Comparison of ENCODE assay signal across 20 mouse cellular contexts in genomic region chr4:128269261-128269875, GRCm38 (mm10). TPM values are rescaled to one million over a fixed set of nuclear protein-coding genes. Genes with fewer than 3 reads are reported as not detected.
DNase-seq lines count a peak whose midpoint lies in the region; ATAC-seq and TF ChIP-seq lines count a peak whose summit lies in the region.
"Had no signal": no experiment of that assay in that cellular context is flagged by ENCODE, and none has a peak within 500 bp of the region (broad histone marks: within the 10 kb centered on the region; RNA-seq: fewer than 3 reads in every experiment).

No protein-coding gene starts in this region.

- H3K27ac ChIP-seq in heart, embryonic 10.5 days, result no peak overlapping the region
- H3K27ac ChIP-seq in neural tube, embryonic 15.5 days (replicated peaks), result no peak overlapping the region
- no peak overlapping the region for H3K27ac ChIP-seq in stomach, postnatal 0 days (replicated peaks)
- H3K27ac ChIP-seq: limb, embryonic 15.5 days had no signal

- 82% methylated on average over 9 of the region's 9 CpGs for WGBS in heart, embryonic 10.5 days
- WGBS in neural tube, embryonic 15.5 days, result 69% methylated on average over 9 of the region's 9 CpGs
- WGBS in stomach, postnatal 0 days, result 75% methylated on average over 9 of the region's 9 CpGs

- no peak overlapping the region for H3K4me3 ChIP-seq in heart, embryonic 10.5 days
- no peak overlapping the region for H3K4me3 ChIP-seq in neural tube, embryonic 15.5 days (replicated peaks)
- no peak overlapping the region for H3K4me3 ChIP-seq in stomach, postnatal 0 days (ENCODE audit: low read depth, low read length)
- H3K4me3 ChIP-seq: erythroblast, embryonic 14.5 days; limb, embryonic 15.5 days; myocyte had no signal

- H3K36me3 ChIP-seq in heart, embryonic 10.5 days, result no peaks in the 10 kb centered on the region
- no peaks in the 10 kb centered on the region for H3K36me3 ChIP-seq in neural tube, embryonic 15.5 days
- H3K36me3 ChIP-seq in stomach, postnatal 0 days (ENCODE audit: control insufficient read depth, insufficient read depth, low read length), result no peaks in the 10 kb centered on the region
- H3K36me3 ChIP-seq: limb, embryonic 15.5 days had no signal

- 0 out of 2 replicates have a peak, but pooled peaks have one; percentile 25 for ATAC-seq in neural tube, embryonic 15.5 days (ENCODE audit: low FRiP score)
- no peak for ATAC-seq in stomach, postnatal 0 days (ENCODE audit: low FRiP score, low TSS enrichment)
- ATAC-seq: activated CD4-positive, CD25-positive, alpha-beta regulatory T cell, adult 4 months; inflammation-experienced regulatory T-cells, adult 6 months had no signal

- DNase-seq in heart, adult 18-20 months, result peak; percentile 12 to 29
- no peak for DNase-seq in heart, embryonic 10.5 days (ENCODE audit: low spot score)
- DNase-seq in left cerebral cortex, postnatal 4 days, result peak; percentile 9
- no peak for DNase-seq in left cerebral cortex, postnatal 10 days (ENCODE audit: extremely low spot score in 1 of 2, low spot score in 2 of 2)
- DNase-seq in neural tube, embryonic 10.5 days (ENCODE audit: extremely low spot score, low spot score), result no peak
- no peak for DNase-seq in stomach, postnatal 0 days (ENCODE audit: low spot score)
- no peak for DNase-seq in ovary, postnatal 36 days (ENCODE audit: low spot score)
- DNase-seq: cerebellum, adult 18-20 months; embryo, embryonic 11 days; spleen, adult 18-20 months had no signal

- intact Hi-C loops in left cerebral cortex, postnatal 4 days (cut with DNase I), result no loop called here
- intact Hi-C loops in left cerebral cortex, postnatal 10 days (cut with DNase I), result no loop called here

- TF ChIP-seq CTCF in stomach, postnatal 0 days (IDR thresholded peaks at IDR 0.05; ENCODE audit: low read depth), result peak; percentile 51

- no peaks in the 10 kb centered on the region for H3K27me3 ChIP-seq in heart, embryonic 10.5 days (ENCODE audit: insufficient read depth, poor library complexity, severe bottlenecking)
- H3K27me3 ChIP-seq in neural tube, embryonic 15.5 days (replicated peaks), result no peaks in the 10 kb centered on the region
- H3K27me3 ChIP-seq in stomach, postnatal 0 days (ENCODE audit: control insufficient read depth, insufficient read depth, low read length), result no peaks in the 10 kb centered on the region
- H3K27me3 ChIP-seq: limb, embryonic 15.5 days had no signal

- H3K9ac ChIP-seq in neural tube, embryonic 15.5 days (replicated peaks), result no peak overlapping the region
- no peak overlapping the region for H3K9ac ChIP-seq in stomach, postnatal 0 days (ENCODE audit: low read length)
- H3K9ac ChIP-seq: limb, embryonic 15.5 days had no signal

- no peak for TF ChIP-seq EP300 in stomach, postnatal 0 days (optimal IDR thresholded peaks at IDR 0.05)

- H3K9me3 ChIP-seq in heart, embryonic 10.5 days, result peaks cover 4% of the 10 kb centered on the region; the same call in 1 of the 2 replicates
- H3K9me3 ChIP-seq in neural tube, embryonic 15.5 days (replicated peaks), result no peaks in the 10 kb centered on the region
- no peaks in the 10 kb centered on the region for H3K9me3 ChIP-seq in stomach, postnatal 0 days (ENCODE audit: control insufficient read depth, low read length)
- H3K9me3 ChIP-seq: limb, embryonic 15.5 days had no signal

- no peaks in the 10 kb centered on the region for H3K4me1 ChIP-seq in heart, embryonic 10.5 days
- peaks cover 47% of the 10 kb centered on the region for H3K4me1 ChIP-seq in neural tube, embryonic 15.5 days
- 0 out of 2 replicates have a peak, but pooled peaks cover 2% of the 10 kb centered on the region for H3K4me1 ChIP-seq in stomach, postnatal 0 days (replicated peaks; ENCODE audit: control insufficient read depth, insufficient read depth)

- H3K4me2 ChIP-seq in neural tube, embryonic 15.5 days, result no peak overlapping the region
- H3K4me2 ChIP-seq in stomach, postnatal 0 days (replicated peaks; ENCODE audit: low read depth), result no peak overlapping the region
- H3K4me2 ChIP-seq: limb, embryonic 15.5 days had no signal

RNA-seq across cellular contexts. Expression of gene Hmgb4, which starts 8.6 kb away (rescaled TPM):
- total RNA-seq in heart, adult 18-20 months (2021), result not detected
- not detected in 2 replicates for polyA plus RNA-seq in heart, embryonic 10.5 days (2016; fragmentation: Nextera tagmentation; extraction: Ambion mirVana)
- not detected for total RNA-seq in left cerebral cortex, postnatal 4 days (2021)
- total RNA-seq in left cerebral cortex, postnatal 10 days (2021), result under 1 TPM; 0.49 to 0.51 TPM
- polyA plus RNA-seq in neural tube, embryonic 15.5 days (2015; fragmentation: Nextera tagmentation; extraction: Ambion mirVana), result not detected in 2 replicates
- polyA plus RNA-seq in stomach, postnatal 0 days (2015; fragmentation: Nextera tagmentation; extraction: Ambion mirVana), result not detected in 2 replicates
- total RNA-seq: heart, postnatal 14 days; layer of hippocampus, postnatal 25 days; megakaryocyte progenitor cell, adult 5-6 weeks had no signal
- polyA plus RNA-seq: activated CD4-positive, CD25-positive, alpha-beta regulatory T cell, adult 4 months; erythroblast, embryonic 14.5 days; inflammation-experienced regulatory T-cells, adult 6 months; limb, embryonic 15.5 days; myocyte; urinary bladder, adult 2 months had no signal

Comparison
In these comparisons a context has a peak if more than half of its experiments do, and no peak if none do; other contexts are left out.
1. DNase-seq: peak in heart, adult 18-20 months (2 of 2) and left cerebral cortex, postnatal 4 days (single experiment); none in heart, embryonic 10.5 days (single experiment), left cerebral cortex, postnatal 10 days (0 of 2), neural tube, embryonic 10.5 days (single experiment), stomach, postnatal 0 days (single experiment) and ovary, postnatal 36 days (single experiment).